Mouse (Mus musculus) cerebellum, postnatal 4 days (tissue): Measurements from ENCODE around the gene Lpar1.
"Not testable (repeated sequence)": the region's sequence is repeated elsewhere in the genome, so short reads cannot be mapped to it uniquely, and the experiment has no call there.

Source experiments
- DNase-seq, 2 experiments: peaks; one replicate each; pipeline ENCODE4 v3.0.0; 2022; ENCODE audit warnings: low spot score in 2 of 2, mixed read lengths in 1 of 2

Lpar1 gene

GRCm38 (mm10) chr4:58546441-58547272, 7.0 kb downstream of the Lpar1 start:
- DNase-seq: no peak

- no peak for DNase-seq
Measured at GRCm38 (mm10) chr4:58545888-58546432, 7.7 kb downstream of the Lpar1 start.

GRCm38 (mm10) chr4:58543171-58543570, 10.5 kb downstream of the Lpar1 start:
- DNase-seq: no peak

- DNase-seq: not testable (repeated sequence)
Measured at GRCm38 (mm10) chr4:58542656-58543055, 11.0 kb downstream of the Lpar1 start.

- DNase-seq: no peak
Measured at GRCm38 (mm10) chr4:58540841-58541240, 12.9 kb downstream of the Lpar1 start.

- DNase-seq: no peak
Measured at GRCm38 (mm10) chr4:58540385-58540784, 13.3 kb downstream of the Lpar1 start.

GRCm38 (mm10) chr4:58538696-58539095, 15.0 kb downstream of the Lpar1 start:
- DNase-seq: no peak

- no peak for DNase-seq
Measured at GRCm38 (mm10) chr4:58535754-58536153, 17.9 kb downstream of the Lpar1 start.

GRCm38 (mm10) chr4:58534726-58535350, 18.9 kb downstream of the Lpar1 start:
- DNase-seq: no peak

GRCm38 (mm10) chr4:58534141-58534571, 19.5 kb downstream of the Lpar1 start:
- no peak for DNase-seq

- no peak for DNase-seq
Measured at GRCm38 (mm10) chr4:58533519-58533918, 20.2 kb downstream of the Lpar1 start.

GRCm38 (mm10) chr4:58532326-58532725, 21.4 kb downstream of the Lpar1 start:
- DNase-seq: no peak

GRCm38 (mm10) chr4:58530706-58531105, 23.0 kb downstream of the Lpar1 start:
- no peak for DNase-seq

- no peak for DNase-seq
Measured at GRCm38 (mm10) chr4:58530279-58530678, 23.4 kb downstream of the Lpar1 start.

GRCm38 (mm10) chr4:58527852-58528251, 25.8 kb downstream of the Lpar1 start:
- DNase-seq: no peak

GRCm38 (mm10) chr4:58521137-58521536, 32.6 kb downstream of the Lpar1 start:
- no peak for DNase-seq

- DNase-seq: no peak
Measured at GRCm38 (mm10) chr4:58520531-58520930, 33.2 kb downstream of the Lpar1 start.

- DNase-seq: no peak
Measured at GRCm38 (mm10) chr4:58519891-58520290, 33.8 kb downstream of the Lpar1 start.

- DNase-seq: no peak
Measured at GRCm38 (mm10) chr4:58518215-58518988, 35.3 kb downstream of the Lpar1 start.

- no peak for DNase-seq
Measured at GRCm38 (mm10) chr4:58516810-58517209, 36.9 kb downstream of the Lpar1 start.

- DNase-seq: no peak
Measured at GRCm38 (mm10) chr4:58516221-58516620, 37.5 kb downstream of the Lpar1 start.

- no peak for DNase-seq
Measured at GRCm38 (mm10) chr4:58511554-58511953, 42.1 kb downstream of the Lpar1 start.
